Mouse (Mus musculus) naive thymus-derived CD4-positive, alpha-beta T cell, adult 2 months (primary cell): Measurements from ENCODE around the gene Ampd2.
A peak's percentile ranks its signal among the peaks of the same experiment; 100 is the strongest.

Experiments used
- DNase-seq: peaks from one replicate; pipeline ENCODE4 v3.0.0-alpha.2; 2011; ENCODE audit warnings: low read depth

Gene Ampd2

DNA sequence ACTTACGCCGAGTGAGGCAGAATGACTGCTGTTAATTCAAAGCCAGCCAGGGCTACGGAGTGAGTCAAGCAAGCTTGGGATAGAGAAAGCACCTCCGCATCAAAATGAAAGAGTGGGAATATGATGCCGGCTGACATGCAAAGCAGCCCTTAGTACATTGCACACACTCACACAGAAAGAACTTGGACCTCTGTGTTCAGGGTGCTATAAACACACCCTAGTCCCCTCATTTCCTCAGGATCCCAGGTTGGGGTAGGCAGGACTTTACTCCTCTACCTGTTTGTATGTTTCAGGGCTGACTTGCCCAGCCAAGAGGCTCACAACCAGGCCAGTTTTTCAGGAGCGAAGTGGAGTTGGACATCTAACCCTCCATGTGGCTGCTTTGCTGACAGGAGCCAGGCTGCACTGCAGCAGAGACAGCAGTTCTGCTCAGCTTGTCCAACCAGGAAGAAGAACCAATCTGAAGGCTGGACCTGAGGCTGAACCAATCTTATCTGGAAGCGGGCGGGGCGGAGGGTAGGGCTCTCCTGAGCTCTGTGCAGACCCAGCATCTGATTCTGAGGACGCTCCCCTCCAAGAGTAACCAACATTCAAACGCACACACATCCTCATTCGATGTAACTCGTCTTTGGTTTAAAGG lies 17.1 kb downstream of the Ampd2 start:
- no peak for DNase-seq

DNA sequence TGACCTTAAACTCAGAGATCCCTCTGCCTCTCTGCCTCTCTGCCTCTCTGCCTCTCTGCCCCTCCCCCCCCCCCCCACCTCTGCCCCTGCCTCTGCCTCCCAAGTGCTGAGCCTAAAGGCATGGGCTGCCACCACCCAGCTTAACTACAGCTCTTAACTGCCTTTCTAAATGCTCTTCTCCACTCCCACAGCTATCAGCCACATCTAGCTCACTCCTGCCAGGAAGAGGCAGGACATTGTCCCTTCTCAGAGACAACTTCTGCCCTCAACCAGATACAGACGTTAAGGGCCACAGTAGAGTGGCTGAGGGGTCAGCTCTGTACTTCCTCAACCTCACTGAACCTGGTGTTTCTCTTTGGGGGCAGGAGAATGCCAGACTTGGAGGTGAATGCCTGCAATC lies 17.6 kb downstream of the Ampd2 start:
- no peak for DNase-seq

DNA sequence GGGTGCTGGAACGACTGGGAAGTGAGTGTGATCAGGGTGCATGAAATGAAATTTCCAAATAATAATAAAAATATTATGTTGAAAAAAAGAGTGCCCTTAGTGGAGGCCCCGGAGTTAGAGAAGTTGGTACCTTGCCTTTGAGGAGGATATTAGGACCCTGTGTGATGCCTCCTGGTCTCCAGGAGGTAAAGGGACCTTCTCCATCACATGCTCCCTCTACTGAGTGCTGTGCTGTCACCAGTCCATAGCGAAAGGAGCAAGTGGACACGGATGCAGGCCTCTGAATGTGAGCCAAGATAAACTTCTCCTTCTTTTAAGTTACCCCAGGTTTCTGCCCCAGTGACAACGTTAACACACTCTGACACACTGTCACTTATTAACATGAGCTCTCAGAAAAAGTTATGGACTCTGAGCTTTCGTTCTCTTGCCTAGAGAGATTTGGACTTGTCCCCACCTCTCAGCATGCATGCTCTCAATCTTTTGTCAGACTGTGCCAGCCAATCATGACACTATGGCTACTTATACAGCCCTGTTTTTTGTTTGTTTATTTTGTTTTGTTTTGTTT lies 19.0 kb downstream of the Ampd2 start:
- no peak for DNase-seq

DNA sequence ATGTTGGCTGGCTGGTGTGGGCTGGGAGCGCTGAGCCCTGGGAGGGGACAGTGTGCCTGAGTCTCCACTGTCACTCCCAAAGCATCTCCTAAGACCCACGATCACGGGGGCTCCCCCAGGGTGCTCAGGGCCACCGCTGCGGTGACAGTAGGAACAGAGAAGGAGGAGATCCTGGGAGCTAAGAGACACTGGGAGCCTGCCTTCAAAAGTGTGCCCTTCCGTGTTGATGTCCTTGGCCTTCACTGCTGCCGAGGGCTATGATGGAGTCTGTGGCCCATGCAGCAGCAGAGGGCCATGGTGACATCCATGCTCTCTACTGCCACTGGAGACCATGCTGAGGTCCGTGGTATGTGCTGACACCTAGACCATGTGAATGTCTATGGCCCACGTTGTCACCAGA lies 20.9 kb downstream of the Ampd2 start:
- DNase-seq: no peak

DNA sequence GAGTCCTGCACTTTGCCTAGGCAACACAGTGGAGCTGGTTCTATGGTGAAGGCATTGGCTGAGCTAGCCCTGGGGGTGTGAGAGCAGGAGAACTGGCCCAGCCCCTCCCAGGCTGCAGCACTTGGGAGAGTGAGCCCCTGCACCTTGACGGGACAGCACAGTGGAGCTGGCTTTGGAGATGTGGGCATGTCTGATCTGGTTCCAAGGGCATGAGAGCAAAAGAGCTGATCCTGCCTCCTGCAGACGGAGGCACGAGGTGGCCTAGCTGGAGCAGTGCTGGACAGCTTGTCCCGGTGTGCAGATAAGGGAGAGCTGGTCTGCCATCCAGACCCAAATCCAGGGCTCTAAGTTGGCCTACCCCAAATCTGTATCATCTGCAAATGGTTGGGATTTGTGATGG lies 21.8 kb downstream of the Ampd2 start:
- DNase-seq: no peak

DNA sequence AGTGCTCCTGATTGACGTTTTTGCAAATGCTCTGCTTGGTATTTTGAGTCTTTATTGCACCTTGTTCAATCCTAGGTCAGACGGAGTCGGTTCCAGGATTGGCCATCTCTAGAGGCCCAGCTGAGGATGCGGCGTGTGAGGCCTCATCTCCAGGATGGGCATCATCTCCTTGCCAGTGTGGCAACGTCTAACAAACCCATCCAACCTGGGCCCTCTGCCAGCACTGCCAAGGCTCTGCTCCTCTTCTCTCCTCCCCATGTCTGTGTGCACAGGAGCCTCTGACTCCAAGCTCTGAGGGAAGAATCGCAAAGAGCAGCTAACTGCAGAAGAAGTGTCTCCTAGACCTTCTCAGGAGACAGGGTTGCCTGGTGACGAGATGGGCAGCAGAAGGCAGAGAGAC lies 23.8 kb downstream of the Ampd2 start:
- no peak for DNase-seq

DNA sequence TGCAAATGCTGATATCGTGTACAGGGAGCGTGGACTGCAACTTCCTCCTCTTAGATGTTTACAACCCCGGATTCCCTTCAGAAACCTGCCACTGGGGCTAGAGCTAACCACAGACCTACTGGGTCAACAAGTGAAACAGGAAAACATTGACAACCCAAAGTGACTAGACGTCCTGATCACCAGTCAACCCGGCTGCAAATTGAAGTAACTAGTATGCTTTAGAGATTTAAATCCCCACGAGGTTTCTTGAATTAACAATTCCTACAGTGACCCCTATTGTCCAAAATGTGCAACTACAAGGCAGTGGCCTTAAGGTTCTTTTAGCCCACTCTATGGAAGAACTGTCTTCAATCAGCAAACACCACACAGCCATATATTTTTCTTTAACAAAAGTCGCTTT lies 25.0 kb downstream of the Ampd2 start:
- peak; percentile 86 for DNase-seq

DNA sequence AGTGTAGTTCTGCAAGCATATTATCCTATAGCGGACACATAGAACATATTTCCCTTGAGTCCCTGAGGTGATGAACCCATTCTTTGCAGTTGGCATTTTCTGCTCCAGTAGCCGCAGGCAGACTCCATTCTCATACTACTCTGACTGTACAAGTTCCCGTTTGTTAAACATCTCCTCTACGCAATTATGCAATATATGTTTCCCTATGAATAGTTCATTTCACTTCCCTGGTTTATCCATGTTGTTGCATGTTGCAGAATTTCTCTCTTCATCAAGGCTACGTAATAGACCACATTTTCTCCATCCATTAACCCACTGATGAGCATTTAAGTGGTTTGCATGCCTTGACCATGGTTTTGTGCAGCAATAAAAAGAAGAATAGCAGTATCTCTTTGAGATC lies 36.0 kb downstream of the Ampd2 start:
- no peak for DNase-seq

DNA sequence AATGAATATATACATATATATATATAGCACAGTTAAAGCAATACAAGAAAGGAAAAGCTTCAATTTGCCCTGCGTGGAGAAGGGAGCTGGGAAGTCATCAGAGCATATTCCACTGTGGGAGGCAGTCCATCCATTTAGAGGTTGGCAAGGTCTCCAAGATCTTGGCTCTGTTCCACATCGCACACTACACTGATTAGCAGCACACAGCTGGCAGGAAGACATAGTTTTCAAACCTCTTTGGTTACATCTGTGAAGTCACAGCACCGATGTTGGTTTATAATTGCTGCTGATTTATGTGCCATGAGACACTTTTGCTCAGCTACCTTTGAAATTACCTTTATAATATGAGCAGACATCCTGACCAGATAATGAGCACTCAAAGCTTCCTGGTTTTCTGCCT lies 38.1 kb downstream of the Ampd2 start:
- no peak for DNase-seq

DNA sequence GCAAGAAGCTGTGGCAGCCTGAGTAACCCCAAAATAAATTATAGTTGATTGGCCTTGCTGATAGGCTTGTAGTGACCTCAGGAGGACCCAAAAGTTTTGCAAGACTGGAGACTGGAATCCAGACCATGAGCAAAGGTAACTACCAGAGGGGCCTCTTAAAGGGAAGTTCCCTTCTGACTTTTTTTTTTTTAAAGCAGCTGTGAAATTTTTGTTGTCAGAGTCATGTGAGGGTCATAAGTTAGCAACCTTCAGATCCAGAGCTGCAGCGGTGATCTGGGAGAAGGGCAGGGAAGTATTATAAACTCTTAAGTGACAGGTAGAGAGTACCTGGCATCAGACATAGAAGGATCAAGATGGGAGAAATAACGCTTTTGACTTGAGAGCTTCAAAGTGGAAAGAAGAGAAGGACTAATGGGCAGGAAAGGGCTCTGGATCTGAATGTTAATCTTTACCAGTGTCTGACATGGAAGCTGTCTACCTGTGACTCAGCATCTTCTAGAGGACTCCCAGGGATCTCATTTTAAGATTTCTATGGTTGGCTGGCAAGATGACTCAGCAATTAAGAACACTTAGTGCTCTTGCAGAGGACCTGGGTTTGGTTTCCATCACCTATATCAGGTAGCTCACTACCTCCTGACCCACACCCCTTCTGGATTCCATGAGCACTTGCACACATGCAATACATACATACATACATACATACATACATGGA lies 39.4 kb downstream of the Ampd2 start:
- DNase-seq: no peak

DNA sequence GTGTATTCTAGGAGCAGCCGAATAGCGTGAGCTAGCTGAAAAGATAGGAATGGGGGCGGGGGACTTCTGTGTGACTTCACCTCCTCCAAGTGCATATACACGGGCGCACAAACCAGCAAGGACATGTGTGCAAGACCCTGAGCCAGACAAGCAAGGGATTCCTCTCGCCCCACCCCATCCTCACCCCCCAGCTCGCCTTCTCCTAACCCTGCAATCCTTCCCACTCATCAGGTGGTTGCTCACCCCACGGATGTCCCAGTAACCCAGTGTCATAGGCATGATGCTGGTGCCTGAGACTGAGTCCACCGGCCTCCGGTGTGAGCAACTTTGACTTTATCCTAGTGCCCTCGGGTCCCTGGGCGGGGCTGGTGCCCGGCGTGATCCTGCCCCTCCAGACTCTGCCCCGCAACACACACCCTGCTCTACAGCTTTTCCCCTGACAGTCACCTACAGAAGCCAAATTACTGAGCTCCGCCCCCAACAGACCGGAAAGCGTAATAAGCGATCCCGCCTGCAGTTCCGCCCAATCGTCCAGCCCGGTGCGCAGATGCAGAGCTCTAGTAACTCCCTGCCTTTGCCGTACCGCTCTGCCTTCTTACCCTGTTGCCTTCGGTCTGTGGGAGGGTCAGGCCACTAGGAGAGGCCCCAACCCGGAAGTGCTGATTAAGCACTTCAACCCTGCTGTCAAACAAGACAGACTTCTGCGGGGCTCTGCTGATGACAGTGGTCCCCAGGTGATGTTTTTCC lies 41.9 kb downstream of the Ampd2 start, which contains the start of gene Gstm4:
Gstm4 (minus strand) TSS at position 501 of the 747 bp plus-strand sequence.
- peak; percentile 89 for DNase-seq

DNA sequence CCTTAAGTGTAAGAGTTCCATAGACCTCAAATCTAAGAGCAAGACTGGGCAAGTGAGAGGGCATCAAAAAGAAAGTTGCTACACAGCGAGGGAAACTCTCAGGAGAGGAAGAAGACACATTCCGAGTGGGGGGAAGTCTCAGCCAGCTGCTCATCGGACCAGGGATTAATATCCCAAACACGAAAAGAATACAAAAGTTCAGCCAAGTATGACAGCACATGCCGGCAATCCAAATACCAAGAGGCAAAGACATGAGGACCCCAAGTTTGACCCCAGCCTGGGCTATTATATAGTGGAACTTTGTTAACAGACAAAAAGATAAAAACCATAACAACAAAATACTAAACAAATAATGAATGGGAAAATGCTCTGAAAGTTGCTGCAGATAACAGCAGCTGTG lies 53.3 kb downstream of the Ampd2 start:
- DNase-seq: no peak

DNA sequence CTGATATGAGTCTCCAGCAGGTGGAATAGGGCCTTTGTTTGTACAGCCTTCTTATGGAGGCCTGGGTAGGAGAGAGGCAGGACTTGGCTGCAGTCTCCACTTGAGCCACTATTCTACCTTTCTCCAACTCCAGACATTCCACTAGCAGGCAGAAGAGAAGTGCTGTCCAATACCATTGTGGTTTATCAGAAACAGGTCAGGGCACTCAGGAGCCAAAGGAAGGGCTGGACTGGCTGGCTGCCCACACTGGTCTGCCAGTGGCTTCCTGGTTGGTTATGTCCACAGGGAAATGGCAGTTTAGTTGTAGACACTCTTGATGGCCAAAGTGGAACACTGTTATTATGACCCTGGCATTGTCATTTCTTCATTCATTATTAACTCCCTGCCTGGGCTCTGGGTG lies 54.3 kb downstream of the Ampd2 start:
- DNase-seq: no peak

DNA sequence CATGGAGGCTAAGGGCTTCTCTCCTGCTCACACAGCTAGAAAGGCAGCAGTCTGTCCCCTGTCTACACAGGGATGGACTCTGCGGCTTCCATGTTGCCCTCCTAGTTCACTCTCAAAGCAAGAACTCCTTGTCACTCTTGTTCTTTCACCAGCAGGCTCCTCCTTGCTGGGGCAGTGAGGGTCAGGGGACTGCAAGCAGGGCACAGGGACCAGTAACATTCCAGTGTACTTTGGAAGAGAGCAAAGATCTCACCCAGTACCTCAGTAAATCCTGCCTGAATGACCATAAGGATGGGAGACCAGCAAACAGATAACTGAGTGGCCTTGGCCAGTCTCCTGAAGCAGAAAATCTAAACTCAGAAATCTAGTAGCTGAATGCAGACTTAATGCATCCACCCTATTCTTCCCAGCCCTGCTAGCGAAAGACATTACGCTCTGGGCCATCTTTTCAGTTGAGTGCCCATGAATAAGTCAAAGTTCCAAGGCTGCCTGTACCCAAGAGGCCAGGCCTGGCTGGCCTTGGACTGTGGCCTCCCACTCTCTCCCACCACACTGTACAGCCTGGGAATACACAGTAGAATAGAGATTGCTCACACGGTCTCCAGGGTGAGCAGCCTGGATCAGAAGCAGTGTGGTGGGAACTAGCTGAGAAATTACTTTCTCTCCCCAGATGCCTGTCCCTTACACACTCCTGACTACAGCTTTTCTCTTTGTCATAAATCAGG lies 57.6 kb downstream of the Ampd2 start:
- DNase-seq: no peak

DNA sequence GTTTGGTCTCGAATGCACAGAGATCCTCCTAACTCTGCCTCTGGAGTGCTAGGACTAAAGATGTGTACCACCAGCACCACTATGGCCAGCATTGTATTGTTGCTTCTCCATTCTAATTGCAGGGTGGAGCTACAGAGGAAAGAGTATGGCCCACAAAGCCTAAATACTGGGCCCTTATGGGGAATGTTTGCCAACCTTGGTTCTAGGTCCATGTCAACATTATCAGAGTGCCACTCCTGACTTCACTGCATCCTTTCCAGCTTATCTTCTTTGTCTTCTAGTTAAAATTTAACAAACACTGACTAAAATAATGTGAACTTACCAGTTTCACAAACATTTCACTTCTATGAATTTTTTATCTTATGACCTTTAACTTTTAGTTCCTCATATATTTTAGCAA lies 59.9 kb downstream of the Ampd2 start:
- no peak for DNase-seq

DNA sequence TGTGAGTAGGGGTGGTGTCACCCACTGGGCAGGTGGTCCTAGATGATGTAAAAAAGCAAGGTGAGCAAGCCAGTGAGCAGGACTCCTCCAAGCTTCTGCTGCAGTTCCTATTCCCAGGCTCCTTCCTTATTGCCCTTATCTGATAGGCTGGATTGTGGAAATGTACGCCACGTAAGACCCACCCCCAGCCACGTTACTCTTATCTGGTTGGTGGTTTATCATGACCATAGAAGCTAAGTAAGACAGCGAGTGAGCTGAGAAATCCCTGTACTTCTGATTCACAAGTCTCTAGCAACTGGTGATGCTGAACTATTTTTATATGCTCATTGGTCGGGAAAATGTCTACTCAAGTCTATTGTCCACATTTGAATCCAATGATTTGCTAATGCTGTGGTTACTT lies 60.4 kb downstream of the Ampd2 start:
- no peak for DNase-seq

DNA sequence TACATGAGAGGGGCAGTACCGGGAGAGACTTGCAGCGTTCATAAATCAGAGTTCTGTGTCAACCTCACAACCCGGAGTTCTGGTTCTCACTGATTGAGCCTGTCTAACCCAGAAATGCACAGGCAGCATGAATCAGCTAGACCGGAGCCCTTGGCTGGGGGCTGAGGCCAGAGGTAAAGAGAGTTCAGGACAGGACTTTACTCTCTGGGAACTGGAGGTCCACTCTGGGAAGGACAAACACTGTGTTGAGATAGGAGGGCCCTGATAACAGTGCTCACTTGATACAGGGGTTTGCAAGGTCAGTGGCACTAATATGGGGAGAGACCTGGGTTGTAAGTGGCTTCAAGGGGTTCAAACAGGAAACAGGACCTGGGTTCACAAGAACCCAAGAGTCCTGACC lies 61.1 kb downstream of the Ampd2 start:
- no peak for DNase-seq
